Mouse (Mus musculus) embryonic facial prominence, embryonic 11.5 days (tissue): ENCODE data around the gene Ttll1. TPM values are rescaled to one million over a fixed set of nuclear protein-coding genes. Genes with fewer than 3 reads are reported as not detected.
"Not testable (repeated sequence)": the region's sequence is repeated elsewhere in the genome, so short reads cannot be mapped to it uniquely, and the experiment has no call there.

Source experiments
- ATAC-seq: fragments of 200-750 bp; cut with Nextera tagmentation; replicated peaks from 2 replicates; pipeline ENCODE4 v1.8.0; 2017; ENCODE audit warnings: low read depth; ENCODE audit not compliant: insufficient number of reproducible peaks, low FRiP score, low TSS enrichment
- DNase-seq: peaks from one replicate; pipeline ENCODE4 v3.0.0-alpha.2; 2015; ENCODE audit warnings: low spot score
- H3K27ac ChIP-seq: fragments of 300-500 bp; sonication (generic); replicated peaks from 2 replicates; pipeline ENCODE4 v1.5.1; 2014; ENCODE audit warnings: mild to moderate bottlenecking, low read depth, low read length, control low read depth
- H3K27me3 ChIP-seq: fragments of 300-500 bp; sonication (generic); 2 replicates; pipeline ENCODE4 v1.6.1; 2014; ENCODE audit warnings: mild to moderate bottlenecking, low read length, moderate library complexity, mixed read lengths; ENCODE audit not compliant: control insufficient read depth, insufficient read depth
- H3K36me3 ChIP-seq: fragments of 300-500 bp; sonication (generic); replicated peaks from 2 replicates; pipeline ENCODE4 v1.6.1; 2014; ENCODE audit warnings: low read depth, mild to moderate bottlenecking, low read length, moderate library complexity, mixed read lengths; ENCODE audit not compliant: control insufficient read depth, insufficient read depth
- H3K4me1 ChIP-seq: fragments of 300-500 bp; sonication (generic); 2 replicates; pipeline ENCODE4 v1.6.1; 2014; ENCODE audit warnings: low read length, mixed read lengths; ENCODE audit not compliant: control insufficient read depth, insufficient read depth
- H3K4me2 ChIP-seq: fragments of 300-500 bp; sonication (generic); 2 replicates; pipeline ENCODE4 v1.6.1; 2014; ENCODE audit warnings: low read depth, mild to moderate bottlenecking, control low read depth, low read length, moderate library complexity
- H3K4me3 ChIP-seq: fragments of 300-500 bp; sonication (generic); 2 replicates; pipeline ENCODE4 v1.5.1; 2014; ENCODE audit warnings: low read depth, low read length, control low read depth
- H3K9ac ChIP-seq: fragments of 300-500 bp; sonication (generic); replicated peaks from 2 replicates; pipeline ENCODE4 v1.6.1; 2014; ENCODE audit warnings: mild to moderate bottlenecking, control low read depth, low read length
- H3K9me3 ChIP-seq: fragments of 300-500 bp; sonication (generic); replicated peaks from 2 replicates; pipeline ENCODE4 v1.6.1; 2016; ENCODE audit warnings: mild to moderate bottlenecking, low read length, inconsistent platforms, mixed read lengths; ENCODE audit not compliant: control insufficient read depth
- WGBS: fragments of 180-500 bp; shearing (Covaris S2); extraction: QIAGEN DNeasy Blood & Tissue Kit; methylation state at CpG from one replicate; pipeline ENCODE4 v1.1.7; 2014; 5-methylcytosine and 5-hydroxymethylcytosine counted together
- polyA plus RNA-seq: library from polyadenylated mRNA; unstranded; fragments of >200 nt; fragmentation: Nextera tagmentation; extraction: Ambion mirVana; gene quantifications from 2 replicates; pipeline ENCODE4 v1.2.1, GENCODE M21; 2014

Gene Ttll1
- polyA plus RNA-seq, 1 experiment from 2014 or later: 18.1 TPM

GRCm38 (mm10) chr15:83464905-83465650 lies 45.6 kb downstream of the Ttll1 start:
- H3K27ac ChIP-seq: no peak overlapping the region
- peak overlapping the region; percentile 78 for H3K4me3 ChIP-seq
- H3K9me3 ChIP-seq: no peaks in the 10 kb centered on the region
- no peaks in the 10 kb centered on the region for H3K36me3 ChIP-seq
- H3K4me2 ChIP-seq: no peak overlapping the region
- WGBS: 78% methylated on average over 19 of the region's 19 CpGs
- H3K9ac ChIP-seq: no peak overlapping the region
- H3K27me3 ChIP-seq: no peaks in the 10 kb centered on the region
- DNase-seq (no peak), ATAC-seq (no peak)
- H3K4me1 ChIP-seq: no peaks in the 10 kb centered on the region; the same call in 1 of the 2 replicates

DNA sequence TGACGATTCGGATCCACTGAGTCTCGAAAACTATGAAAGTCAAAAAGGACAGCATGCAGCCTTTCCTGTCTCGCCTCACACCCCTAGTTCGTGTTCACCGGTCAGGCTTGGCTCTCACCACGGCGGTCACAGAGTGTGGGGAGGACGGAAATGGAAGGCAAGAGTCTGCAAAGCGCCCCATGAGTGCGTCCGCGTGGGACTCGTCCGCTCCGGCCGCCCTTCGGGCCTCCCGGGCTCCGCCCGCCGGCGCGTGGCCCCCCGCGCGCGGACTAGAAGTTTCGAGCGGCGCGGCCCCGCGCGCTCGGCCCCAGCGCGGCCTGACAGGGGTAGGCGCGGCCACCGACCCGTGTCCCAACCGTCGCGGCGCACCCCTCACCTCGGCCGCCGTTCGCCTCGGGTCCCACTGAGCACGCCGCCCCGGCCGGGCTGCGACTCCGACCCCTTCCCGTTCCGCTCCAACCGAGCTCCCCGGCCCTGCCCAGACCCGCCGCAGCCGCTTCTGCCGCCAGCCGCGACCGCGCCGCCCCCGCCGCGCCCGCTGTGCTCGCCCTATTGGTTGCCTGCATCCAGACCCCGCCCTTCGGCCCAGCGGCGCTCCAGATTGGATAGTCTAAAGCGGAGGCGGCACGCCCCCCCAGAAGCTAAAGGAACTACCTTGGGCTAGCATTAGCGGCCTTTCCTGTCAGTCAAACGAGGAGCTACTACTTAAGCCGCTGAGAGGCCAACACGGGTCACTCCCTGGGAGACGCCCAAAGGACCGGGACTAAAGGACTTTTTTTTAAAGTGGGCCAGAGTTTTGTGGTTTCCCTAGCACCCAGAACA lies 46.4 kb downstream of the Ttll1 start, which contains the start of gene Pacsin2:
Pacsin2 (minus strand) TSS at position 524 of the 822 bp plus-strand sequence.
- Histone ChIP-seq H3K9ac (peak within 1 kb of the TSS; percentile 78), H3K4me2 (peak within 1 kb of the TSS; percentile 87), H3K4me1 (no peaks in the 10 kb centered on the region; the same call in 1 of the 2 replicates), H3K27me3 (no peaks in the 10 kb centered on the region), H3K27ac (0 out of 2 replicates have a peak within 1 kb of the TSS, but pooled peaks have one; percentile 8), H3K36me3 (no peaks in the 10 kb centered on the region), H3K4me3 (peak within 1 kb of the TSS; percentile 78), H3K9me3 (no peaks in the 10 kb centered on the region)
- DNase-seq (peak; percentile 99), ATAC-seq (peak; percentile 97)
- WGBS: under 1% methylated on average over 87 of the region's 88 CpGs

GRCm38 (mm10) chr15:83463369-83464082 lies 47.2 kb downstream of the Ttll1 start:
- Histone ChIP-seq H3K27me3 (no peaks in the 10 kb centered on the region), H3K4me3 (peak overlapping the region; percentile 78), H3K4me1 (no peaks in the 10 kb centered on the region; the same call in 1 of the 2 replicates), H3K27ac (no peak overlapping the region), H3K4me2 (peak overlapping the region; percentile 87), H3K36me3 (no peaks in the 10 kb centered on the region), H3K9me3 (no peaks in the 10 kb centered on the region), H3K9ac (peak overlapping the region; percentile 78)
- 10% methylated on average over 17 of the region's 17 CpGs for WGBS
- DNase-seq (peak; percentile 35), ATAC-seq (no peak)

GRCm38 (mm10) chr15:83462349-83462748 lies 48.3 kb downstream of the Ttll1 start:
- not testable (repeated sequence) for H3K9ac ChIP-seq, H3K27me3 ChIP-seq, ATAC-seq, DNase-seq, H3K27ac ChIP-seq, H3K4me2 ChIP-seq, H3K9me3 ChIP-seq, H3K4me1 ChIP-seq, H3K36me3 ChIP-seq, H3K4me3 ChIP-seq
- 90% methylated on average over 7 of the region's 8 CpGs for WGBS

DNA sequence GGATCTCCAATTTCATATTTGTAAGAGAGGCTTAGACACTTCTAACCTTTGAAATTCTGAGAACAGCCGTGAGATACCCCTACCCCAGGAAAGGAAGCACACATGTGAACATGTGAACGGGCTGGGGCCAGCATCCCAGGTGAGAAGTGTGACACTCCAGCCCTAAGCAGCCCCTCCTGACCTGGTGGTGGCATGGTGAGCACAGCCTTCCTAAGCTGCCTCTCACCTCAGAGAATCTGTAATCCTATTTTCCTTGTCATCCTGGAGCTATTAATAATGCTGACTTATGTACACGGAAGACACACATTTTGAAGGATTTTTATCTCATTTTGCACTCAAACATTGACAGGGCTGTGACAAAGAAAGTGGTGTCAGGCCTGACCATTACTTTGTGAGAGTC lies 49.8 kb downstream of the Ttll1 start:
- H3K27ac ChIP-seq: no peak overlapping the region
- H3K27me3 ChIP-seq: no peaks in the 10 kb centered on the region
- H3K9ac ChIP-seq: no peak overlapping the region
- DNase-seq (no peak), ATAC-seq (no peak)
- H3K4me3 ChIP-seq: no peak overlapping the region
- WGBS: 76% methylated on average over 3 of the region's 3 CpGs
- no peaks in the 10 kb centered on the region; the same call in 1 of the 2 replicates for H3K4me1 ChIP-seq
- H3K36me3 ChIP-seq: no peaks in the 10 kb centered on the region
- no peaks in the 10 kb centered on the region for H3K9me3 ChIP-seq
- H3K4me2 ChIP-seq: no peak overlapping the region

- no peak for ATAC-seq
- H3K4me3 ChIP-seq: no peak overlapping the region
- DNase-seq: no peak
- 86% methylated on average over 1 of the region's 1 CpGs for WGBS
- H3K27ac ChIP-seq: no peak overlapping the region
- no peaks in the 10 kb centered on the region for H3K27me3 ChIP-seq
- no peaks in the 10 kb centered on the region for H3K9me3 ChIP-seq
- no peak overlapping the region for H3K4me2 ChIP-seq
- H3K9ac ChIP-seq: no peak overlapping the region
- H3K36me3 ChIP-seq: no peaks in the 10 kb centered on the region
- no peaks in the 10 kb centered on the region for H3K4me1 ChIP-seq
Measured at GRCm38 (mm10) chr15:83457541-83457940, 53.2 kb downstream of the Ttll1 start.

DNA sequence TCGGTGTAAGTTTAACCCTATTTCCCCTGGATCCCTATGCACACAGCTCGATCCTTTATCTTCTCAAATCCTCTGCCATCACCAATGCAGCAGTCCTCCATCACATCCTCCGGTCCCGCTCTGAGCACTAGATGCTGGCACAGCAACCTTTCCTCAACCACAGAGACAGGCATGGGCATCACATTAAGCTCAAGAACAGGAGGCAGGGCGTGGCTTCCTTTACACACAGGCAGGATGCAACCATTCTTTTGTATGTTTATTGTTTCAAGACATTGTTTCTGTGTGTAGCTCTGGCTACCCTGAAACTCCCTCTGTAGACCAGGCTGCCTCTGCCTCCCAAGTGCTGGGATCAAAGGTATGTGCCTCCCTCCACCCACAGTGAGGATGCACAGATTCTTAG lies 55.1 kb downstream of the Ttll1 start:
- Histone ChIP-seq H3K9me3 (no peaks in the 10 kb centered on the region), H3K4me3 (no peak overlapping the region), H3K27ac (no peak overlapping the region), H3K4me1 (no peaks in the 10 kb centered on the region), H3K27me3 (no peaks in the 10 kb centered on the region), H3K9ac (no peak overlapping the region), H3K36me3 (no peaks in the 10 kb centered on the region), H3K4me2 (no peak overlapping the region)
- 88% methylated on average over 5 of the region's 5 CpGs for WGBS
- ATAC-seq (no peak), DNase-seq (no peak)
